Mouse (Mus musculus) small intestine, adult 10 weeks (tissue): ENCODE results near the gene Gm49333. TPM values are rescaled to one million over a fixed set of nuclear protein-coding genes. Genes with fewer than 3 reads are reported as not detected.

Experiments used
- polyA plus RNA-seq: library from polyadenylated mRNA; stranded (reverse); fragments of 350-450 nt; fragmentation: Illumina TruSeq; extraction: RNeasy Lipid Tissue Mini Kit (QIAGEN cat#74804); gene quantifications from one replicate; pipeline ENCODE4 v1.2.3, GENCODE M21; 2014; ENCODE audit warnings: low replicate concordance

The Gm49333 gene
- polyA plus RNA-seq: not detected

GRCm38 (mm10) chr16:20611357-20612227 lies at the start of gene Gm49333, which contains the start of the genes Eef1akmt4 and Alg3:
Gm49333 (plus strand) TSS chr16:20611610.
Eef1akmt4 (plus strand) TSS chr16:20611593.
Alg3 (minus strand) TSS chr16:20611735.

GRCm38 (mm10) chr16:20589366-20589938 lies 22.0 kb upstream of the Gm49333 start, which contains the start of gene Vwa5b2:
Vwa5b2 (plus strand) TSS chr16:20589471.

GRCm38 (mm10) chr16:20621191-20621990 lies 10.0 kb downstream of the Gm49333 start, which contains the start of gene Camk2n2:
Camk2n2 (minus strand) TSS chr16:20621287.

GRCm38 (mm10) chr16:20629731-20630634 lies 18.6 kb downstream of the Gm49333 start, which contains the start of gene Ece2:
Ece2 (plus strand) TSS chr16:20629828.

GRCm38 (mm10) chr16:20651076-20651946 lies 39.9 kb downstream of the Gm49333 start, which contains the start of gene Psmd2:
Psmd2 (plus strand) TSS chr16:20651652.

GRCm38 (mm10) chr16:20668013-20668412 lies 56.6 kb downstream of the Gm49333 start, which contains the start of gene Eif4g1:
Eif4g1 (plus strand) TSS chr16:20668313.

GRCm38 (mm10) chr16:20693111-20693701 lies 81.8 kb downstream of the Gm49333 start, which contains the start of gene Fam131a:
Fam131a (plus strand) TSS chr16:20693241.

Other genes starting within 250 kb of the Gm49333 start
- gene Abcc5, start 185.2 kb upstream of the Gm49333 start, polyA plus RNA-seq: 18.2 TPM
- 4.0 TPM for gene Eif2b5, start 112.8 kb upstream of the Gm49333 start, polyA plus RNA-seq
- gene Dvl3, start 94.6 kb upstream of the Gm49333 start, polyA plus RNA-seq: 16.9 TPM
- gene Ap2m1, start 76.1 kb upstream of the Gm49333 start, polyA plus RNA-seq: 90.7 TPM
- gene Abcf3, start 63.0 kb upstream of the Gm49333 start, polyA plus RNA-seq: 6.6 TPM
- gene Vwa5b2, start 22.1 kb upstream of the Gm49333 start, polyA plus RNA-seq: 0.41 TPM
- gene Eef1akmt4, start within 50 bp of the Gm49333 start, polyA plus RNA-seq: not detected
- 2.8 TPM for gene Alg3, start 125 bp downstream of the Gm49333 start, polyA plus RNA-seq
- gene Camk2n2, start 9.7 kb downstream of the Gm49333 start, polyA plus RNA-seq: not detected
- not detected for gene Ece2, start 18.2 kb downstream of the Gm49333 start, polyA plus RNA-seq
- 40.4 TPM for gene Psmd2, start 40.0 kb downstream of the Gm49333 start, polyA plus RNA-seq
- gene Eif4g1, start 56.7 kb downstream of the Gm49333 start, polyA plus RNA-seq: 95.9 TPM
- not detected for gene Fam131a, start 81.6 kb downstream of the Gm49333 start, polyA plus RNA-seq
- 17.3 TPM for gene Polr2h, start 106.1 kb downstream of the Gm49333 start, polyA plus RNA-seq
- gene Clcn2, start 106.1 kb downstream of the Gm49333 start, polyA plus RNA-seq: 2.5 TPM
- gene Chrd, start 121.5 kb downstream of the Gm49333 start, polyA plus RNA-seq: not detected
- gene Thpo, start 122.9 kb downstream of the Gm49333 start, polyA plus RNA-seq: 0.22 TPM